Mouse (Mus musculus) E14TG2a.4 (cell line): ENCODE results near the gene Commd2.

Source experiments
- CTCF ChIP-seq: conservative IDR thresholded peaks from 2 replicates; pipeline ENCODE4 v1.5.1; 2014; ENCODE audit warnings: low read length
- POU5F1 ChIP-seq: IDR thresholded peaks from 2 replicates; pipeline ENCODE4 v1.6.1; 2014; ENCODE audit warnings: low read length, borderline replicate concordance

- TF ChIP-seq CTCF (no peak), POU5F1 (no peak)
These were observed 40.3 kb upstream of the Commd2 start for GRCm38 (mm10) chr3:57691772-57692171.
